Mouse (Mus musculus) liver, postnatal 0 days (tissue): ENCODE results near the gene Ankdd1b. TPM values are rescaled to one million over a fixed set of nuclear protein-coding genes. Genes with fewer than 3 reads are reported as not detected.

Experiments
- ATAC-seq: fragments of 200-750 bp; cut with Nextera tagmentation; 2 replicates; pipeline ENCODE4 v1.8.0; 2017; ENCODE audit warnings: mild to moderate bottlenecking, moderate library complexity
- DNase-seq: peaks from one replicate; pipeline ENCODE4 v3.0.0-alpha.2; 2016
- H3K27ac ChIP-seq: fragments of 300-500 bp; sonication (generic); 2 replicates; pipeline ENCODE4 v1.5.1; 2014; ENCODE audit warnings: antibody characterized with exemption, moderate library complexity, mild to moderate bottlenecking, low read depth
- H3K27me3 ChIP-seq: fragments of 300-500 bp; sonication (generic); 2 replicates; pipeline ENCODE4 v1.6.1; 2014; ENCODE audit warnings: low read length, control low read depth, mixed read lengths; ENCODE audit not compliant: insufficient read depth
- H3K36me3 ChIP-seq: fragments of 300-500 bp; sonication (generic); replicated peaks from 2 replicates; pipeline ENCODE4 v1.6.1; 2014; ENCODE audit warnings: mild to moderate bottlenecking, control low read depth, low read length, moderate library complexity, mixed read lengths; ENCODE audit not compliant: insufficient read depth
- H3K4me1 ChIP-seq: fragments of 300-500 bp; sonication (generic); 2 replicates; pipeline ENCODE4 v1.6.1; 2014; ENCODE audit warnings: antibody characterized with exemption, mild to moderate bottlenecking, control low read depth; ENCODE audit not compliant: insufficient read depth
- H3K4me2 ChIP-seq: fragments of 300-500 bp; sonication (generic); 2 replicates; pipeline ENCODE4 v1.6.1; 2014; ENCODE audit warnings: low read depth, mild to moderate bottlenecking, low read length, moderate library complexity, mixed read lengths
- H3K4me3 ChIP-seq: fragments of 300-500 bp; sonication (generic); 2 replicates; pipeline ENCODE4 v1.5.1; 2014; ENCODE audit warnings: low read depth, low read length
- H3K9ac ChIP-seq: fragments of 300-500 bp; sonication (generic); replicated peaks from 2 replicates; pipeline ENCODE4 v1.6.1; 2014; ENCODE audit warnings: mild to moderate bottlenecking, moderate library complexity
- H3K9me3 ChIP-seq: fragments of 300-500 bp; sonication (generic); 2 replicates; pipeline ENCODE4 v1.6.1; 2016; ENCODE audit warnings: mild to moderate bottlenecking, control low read depth, low read length, mixed read lengths
- CTCF ChIP-seq: sonication (generic); IDR thresholded peaks from 2 replicates; pipeline ENCODE4 v1.5.1; 2016; ENCODE audit warnings: antibody characterized with exemption, low read depth
- EP300 ChIP-seq: IDR thresholded peaks from 2 replicates; pipeline ENCODE4 v1.6.1; 2016; ENCODE audit warnings: antibody characterized with exemption, low read depth, mild to moderate bottlenecking
- WGBS: fragments of 180-500 bp; shearing (Covaris S2); extraction: QIAGEN DNeasy Blood & Tissue Kit; methylation state at CpG from one replicate; pipeline ENCODE4 v1.1.7; 2014; ENCODE audit not compliant: insufficient replicate concordance; 5-methylcytosine and 5-hydroxymethylcytosine counted together
- polyA plus RNA-seq: library from polyadenylated mRNA; unstranded; fragments of >200 nt; fragmentation: Nextera tagmentation; extraction: Ambion mirVana; gene quantifications from 2 replicates; pipeline ENCODE4 v1.2.1, GENCODE M21; 2015

Ankdd1b gene
- polyA plus RNA-seq, 1 experiment from 2014 or later = not detected

DNA sequence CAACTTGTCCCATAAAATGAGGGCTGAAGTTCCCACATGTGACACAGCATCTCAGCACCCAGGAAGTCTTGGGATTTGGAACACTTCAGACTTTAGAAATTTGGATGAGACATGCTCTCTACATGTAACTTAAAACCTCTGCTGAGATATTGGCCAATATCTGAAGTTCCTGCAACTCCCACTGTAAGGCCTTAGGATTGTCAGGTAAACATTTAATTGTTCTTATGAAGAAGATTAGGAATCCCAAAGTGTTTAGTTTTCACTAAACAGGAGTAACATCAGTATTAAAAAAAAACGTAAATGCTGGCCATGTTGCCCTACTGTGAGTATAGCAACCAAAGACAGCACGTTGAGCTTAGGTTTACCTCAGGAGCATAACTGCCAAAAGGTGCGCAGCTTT, 19.4 kb upstream of the Ankdd1b start, which contains the start of gene Gm17622:
Gene Gm17622, plus strand, starts transcription at position 301 of the 400 bp plus-strand sequence.
- WGBS = 88% methylated on average over 3 of the region's 3 CpGs
- ATAC-seq (no peak), DNase-seq (no peak)
- Histone ChIP-seq H3K4me3 (no peak within 1 kb of the TSS), H3K27ac (no peak within 1 kb of the TSS), H3K27me3 (no peaks in the 10 kb centered on the region), H3K36me3 (peaks cover 17% of the 10 kb centered on the region; the same call in 1 of the 2 replicates), H3K4me1 (no peaks in the 10 kb centered on the region), H3K9ac (no peak within 1 kb of the TSS), H3K9me3 (peaks cover 2% of the 10 kb centered on the region; the same call in 1 of the 2 replicates), H3K4me2 (no peak within 1 kb of the TSS)
- TF ChIP-seq EP300 (no peak), CTCF (no peak)

DNA sequence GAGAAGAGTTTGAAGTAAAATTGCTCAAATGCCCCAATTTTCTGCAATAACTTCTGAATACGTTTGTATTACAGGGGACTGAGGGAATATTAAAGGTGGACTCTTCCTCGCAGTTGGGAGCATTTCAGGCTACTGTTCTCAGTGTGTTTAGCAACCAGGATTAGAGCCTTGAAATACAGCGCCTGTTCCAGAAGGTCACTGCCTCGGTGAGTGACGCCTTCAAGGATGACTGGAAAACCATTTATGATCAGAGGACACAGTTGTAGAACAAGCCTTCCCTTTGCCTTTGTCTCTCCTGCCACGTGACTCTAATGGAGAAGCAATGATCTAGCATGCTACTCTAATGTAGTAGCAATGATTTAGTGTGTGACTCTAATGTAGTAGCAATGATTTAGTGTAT, 17.0 kb upstream of the Ankdd1b start:
- Histone ChIP-seq H3K4me3 (no peak overlapping the region), H3K27me3 (no peaks in the 10 kb centered on the region), H3K4me1 (no peaks in the 10 kb centered on the region), H3K9ac (no peak overlapping the region), H3K4me2 (no peak overlapping the region), H3K27ac (no peak overlapping the region), H3K36me3 (peaks cover 14% of the 10 kb centered on the region), H3K9me3 (peaks cover 3% of the 10 kb centered on the region; the same call in 1 of the 2 replicates)
- TF ChIP-seq CTCF (no peak), EP300 (no peak)
- 85% methylated on average over 6 of the region's 6 CpGs for WGBS
- no peak for ATAC-seq
- DNase-seq = no peak

DNA sequence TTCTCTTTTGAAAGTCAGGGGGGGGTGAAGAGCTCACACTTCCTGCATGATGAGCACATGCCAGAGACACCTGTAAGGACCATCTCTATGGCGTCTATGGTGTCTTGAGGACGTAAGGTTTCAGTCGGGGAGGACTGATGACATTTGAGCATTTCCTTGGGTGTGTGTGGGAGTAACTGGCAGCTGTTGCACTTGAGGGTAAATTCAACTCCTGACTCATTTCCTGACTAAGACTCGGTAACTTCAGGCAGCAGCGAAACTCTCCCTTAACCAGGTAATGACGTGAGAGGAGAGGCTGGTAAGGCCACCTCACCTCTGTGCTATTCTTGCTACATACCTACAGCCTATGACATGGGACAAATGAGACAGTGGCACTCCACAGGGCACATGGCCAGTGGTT, 16.2 kb upstream of the Ankdd1b start:
- peaks cover 18% of the 10 kb centered on the region for H3K36me3 ChIP-seq
- no peak for ATAC-seq
- H3K4me3 ChIP-seq = no peak overlapping the region
- WGBS = 72% methylated on average over 6 of the region's 6 CpGs
- H3K27ac ChIP-seq = no peak overlapping the region
- no peak overlapping the region for H3K9ac ChIP-seq
- TF ChIP-seq EP300 (no peak), CTCF (no peak)
- H3K9me3 ChIP-seq = peaks cover 3% of the 10 kb centered on the region; the same call in 1 of the 2 replicates
- H3K4me2 ChIP-seq = no peak overlapping the region
- no peaks in the 10 kb centered on the region for H3K4me1 ChIP-seq
- no peaks in the 10 kb centered on the region for H3K27me3 ChIP-seq
- no peak for DNase-seq

DNA sequence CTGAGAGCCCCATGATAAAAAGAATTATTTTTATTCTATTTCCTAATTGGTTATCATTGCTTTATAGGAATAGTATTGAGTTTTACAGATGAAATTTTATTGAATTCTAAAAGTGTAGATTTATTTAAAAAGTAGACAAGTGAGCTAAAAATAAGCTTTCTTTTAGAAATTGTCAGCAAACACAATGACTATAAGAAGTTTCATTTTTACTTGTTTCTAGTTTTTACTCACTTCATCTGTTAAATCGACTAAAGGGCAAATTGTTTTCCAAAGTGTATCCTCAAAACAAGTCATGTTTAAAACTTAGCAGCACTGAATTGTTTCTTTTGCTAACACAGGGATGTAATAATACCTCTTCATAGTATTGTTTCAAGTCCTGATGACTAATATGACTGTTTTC, 8.0 kb upstream of the Ankdd1b start:
- Histone ChIP-seq H3K4me1 (no peaks in the 10 kb centered on the region), H3K27ac (no peak overlapping the region), H3K36me3 (peaks cover 4% of the 10 kb centered on the region), H3K4me2 (no peak overlapping the region), H3K27me3 (no peaks in the 10 kb centered on the region), H3K4me3 (no peak overlapping the region), H3K9ac (no peak overlapping the region), H3K9me3 (no peaks in the 10 kb centered on the region)
- no peak for DNase-seq
- ATAC-seq = no peak
- TF ChIP-seq CTCF (no peak), EP300 (no peak)
- 88% methylated on average over 1 of the region's 1 CpGs for WGBS

DNA sequence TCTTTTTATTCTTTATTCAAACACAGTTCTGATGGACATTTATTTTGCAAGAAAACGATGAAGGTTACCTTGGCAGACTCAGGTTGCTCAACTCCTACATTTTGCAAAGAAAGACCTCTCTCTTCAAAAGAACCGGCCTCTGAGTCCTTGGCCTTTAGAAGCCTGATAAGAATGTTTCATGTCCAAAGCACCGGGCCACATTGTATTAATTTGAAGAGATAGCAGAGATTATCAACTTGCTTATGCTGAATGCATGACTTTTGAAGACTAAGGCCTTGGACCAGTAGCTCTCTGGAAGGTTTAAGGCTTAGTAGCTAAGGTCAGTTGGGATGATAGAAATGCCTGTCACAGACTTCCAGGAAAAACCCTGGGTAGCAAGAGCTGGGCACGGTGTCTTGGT, 6.2 kb upstream of the Ankdd1b start:
- Histone ChIP-seq H3K4me2 (no peak overlapping the region), H3K36me3 (no peaks in the 10 kb centered on the region), H3K9ac (no peak overlapping the region), H3K27ac (no peak overlapping the region), H3K9me3 (no peaks in the 10 kb centered on the region), H3K4me3 (no peak overlapping the region), H3K27me3 (no peaks in the 10 kb centered on the region), H3K4me1 (no peaks in the 10 kb centered on the region)
- WGBS = 67% methylated on average over 4 of the region's 4 CpGs
- no peak for TF ChIP-seq EP300
- TF ChIP-seq CTCF = no peak
- DNase-seq (no peak), ATAC-seq (no peak)

DNA sequence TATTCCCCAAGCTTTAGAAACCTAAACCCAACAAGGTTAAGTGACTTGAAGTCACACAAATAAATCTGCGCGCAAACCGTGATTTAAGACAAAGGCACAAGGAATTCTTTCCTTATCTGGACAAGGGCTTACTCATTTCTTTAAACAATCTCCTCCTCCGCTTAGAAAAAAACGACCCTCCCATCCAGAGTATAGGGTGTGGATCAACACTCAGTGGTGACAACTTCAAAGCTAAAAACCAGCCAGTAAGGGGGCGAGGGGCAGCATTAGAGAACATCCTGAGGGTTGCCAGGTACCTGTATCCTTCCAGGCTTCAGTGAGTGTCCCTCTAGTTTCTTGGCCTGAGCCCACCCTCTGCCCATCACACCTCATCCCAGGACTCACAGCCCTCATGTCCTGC, 442 bp downstream of the Ankdd1b start:
- Histone ChIP-seq H3K36me3 (no peaks in the 10 kb centered on the region), H3K27me3 (no peaks in the 10 kb centered on the region), H3K9me3 (no peaks in the 10 kb centered on the region), H3K4me1 (no peaks in the 10 kb centered on the region), H3K27ac (no peak overlapping the region), H3K4me3 (no peak overlapping the region), H3K4me2 (no peak overlapping the region), H3K9ac (no peak overlapping the region)
- TF ChIP-seq EP300 = no peak
- TF ChIP-seq CTCF = no peak
- ATAC-seq (no peak), DNase-seq (no peak)
- 70% methylated on average over 6 of the region's 6 CpGs for WGBS

DNA sequence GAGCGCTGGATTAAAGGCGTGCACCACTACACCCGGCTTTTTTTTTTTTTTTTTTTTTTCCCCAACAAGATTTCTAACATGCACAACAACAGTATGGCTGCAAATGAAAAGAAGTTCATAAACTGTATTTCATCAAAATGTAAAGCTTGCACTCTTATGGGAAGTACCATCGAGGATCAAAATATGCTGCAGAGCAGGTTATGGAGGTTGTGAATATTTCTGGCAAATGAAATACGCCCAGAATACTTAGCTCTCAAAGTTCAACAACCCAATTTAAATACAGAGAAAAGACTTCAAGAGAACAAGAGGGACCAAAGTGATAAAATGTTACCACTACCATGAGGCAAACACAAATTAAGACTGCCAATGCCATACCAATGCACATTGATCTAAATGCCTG, 2.3 kb downstream of the Ankdd1b start:
- Histone ChIP-seq H3K4me3 (no peak overlapping the region), H3K4me1 (no peaks in the 10 kb centered on the region), H3K9ac (no peak overlapping the region), H3K36me3 (no peaks in the 10 kb centered on the region), H3K4me2 (no peak overlapping the region), H3K27ac (no peak overlapping the region), H3K27me3 (no peaks in the 10 kb centered on the region), H3K9me3 (no peaks in the 10 kb centered on the region)
- no peak for TF ChIP-seq CTCF
- no peak for TF ChIP-seq EP300
- WGBS = 79% methylated on average over 5 of the region's 5 CpGs
- ATAC-seq (no peak), DNase-seq (no peak)
